Mouse (Mus musculus): ENCODE data around the gene Dnajb13.
A peak's percentile ranks its signal among the peaks of the same experiment; 100 is the strongest.

Gene Dnajb13

DNA sequence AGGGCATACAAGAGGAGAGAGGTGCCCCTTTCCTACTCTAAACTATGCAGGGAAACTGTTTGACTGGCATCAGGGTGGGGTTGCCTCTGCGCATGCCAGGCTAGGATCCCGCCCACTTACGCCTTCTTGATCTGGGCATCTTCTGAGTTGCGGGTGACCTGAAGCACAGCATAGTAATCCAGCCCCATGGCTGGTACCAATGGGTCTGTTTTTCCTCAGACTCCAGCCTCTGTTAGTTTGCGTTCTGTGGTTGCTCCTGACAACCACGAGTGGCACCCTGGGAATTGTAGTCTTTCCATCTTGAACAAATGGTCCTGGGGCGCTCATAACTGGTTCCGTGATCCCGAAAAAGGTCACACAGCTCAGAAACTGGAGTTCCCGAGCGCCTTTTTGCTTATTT is at the start of gene Dnajb13:
Gene Dnajb13 (minus strand): TSS at position 388 of the 400 bp plus-strand sequence.
- no peak for DNase-seq (ENCODE audit: low read depth, low spot score)

DNA sequence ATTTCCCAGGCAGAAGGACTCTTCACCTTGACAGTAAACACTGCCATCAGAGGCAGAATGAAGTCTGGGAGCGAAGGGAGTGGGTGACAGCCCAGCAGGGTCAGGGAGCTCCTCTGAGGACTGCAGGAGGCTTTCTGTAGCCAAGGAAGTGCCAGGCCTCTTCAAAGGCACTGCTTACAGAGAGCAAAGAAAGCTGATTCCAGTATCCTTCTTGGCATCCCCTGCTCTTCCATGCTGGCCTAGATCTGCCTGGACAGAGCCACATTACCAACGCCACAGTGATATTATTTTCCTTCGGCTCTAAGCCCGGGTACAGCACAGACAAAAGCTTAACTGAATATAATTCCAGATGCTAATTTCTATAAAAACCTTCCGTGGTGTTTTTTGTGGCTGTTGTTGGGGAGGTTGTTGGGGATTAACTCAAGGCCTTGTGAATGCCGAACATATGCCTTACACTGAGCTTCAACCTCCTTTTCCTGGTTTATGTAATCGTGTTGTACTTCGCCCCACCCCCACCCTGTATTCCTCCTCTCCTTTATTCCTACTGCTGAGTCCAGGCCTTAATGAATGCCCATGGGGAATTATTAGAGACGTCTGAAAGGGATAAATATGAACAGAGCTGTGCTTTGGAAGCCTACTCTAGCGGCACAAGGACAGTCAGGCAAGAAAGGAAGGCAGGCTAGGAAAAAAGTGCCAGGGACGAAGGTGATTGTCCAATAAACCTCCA is 47.3 kb upstream of the Dnajb13 start:
- DNase-seq (ENCODE audit: low read depth, low spot score) = no peak

DNA sequence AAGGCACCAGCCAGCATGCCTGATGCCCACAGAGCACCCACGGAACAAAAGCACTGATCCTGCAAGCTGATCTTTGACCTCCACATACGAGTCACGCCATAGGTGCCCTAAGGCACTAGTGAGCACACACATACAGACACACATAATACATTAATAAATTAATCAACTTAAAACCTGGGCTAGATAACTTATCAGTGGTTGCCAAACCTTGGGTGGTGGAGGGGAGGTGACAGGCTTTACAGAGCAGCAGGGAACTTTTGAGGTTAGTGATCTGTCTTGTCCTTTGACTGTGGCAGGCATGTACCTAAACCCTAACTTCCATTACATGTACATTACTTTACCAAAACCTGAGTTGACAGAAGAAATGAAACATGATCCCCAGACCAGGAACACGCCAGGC is 44.6 kb upstream of the Dnajb13 start:
- DNase-seq (ENCODE audit: low read depth, low spot score) = no peak

DNA sequence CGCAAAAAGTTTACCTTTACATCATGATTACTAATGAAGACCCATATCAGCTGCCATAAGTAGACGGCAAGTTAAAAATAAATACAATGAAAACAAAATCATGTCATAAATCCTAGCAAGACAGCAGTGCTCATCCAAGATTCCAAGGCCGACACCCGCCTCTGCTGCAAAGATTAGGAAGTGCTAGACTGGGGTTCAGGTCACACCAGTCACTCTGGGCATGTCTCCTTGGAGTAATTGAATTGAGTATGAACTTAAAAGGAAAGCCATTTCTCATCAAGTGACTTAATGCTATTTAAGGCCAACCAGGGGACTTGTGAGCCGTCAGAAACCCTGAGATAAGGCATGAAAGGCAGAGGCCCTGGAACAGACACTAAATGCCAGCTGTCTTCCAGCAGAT is 42.5 kb upstream of the Dnajb13 start:
- no peak for DNase-seq (ENCODE audit: low read depth, low spot score)

DNA sequence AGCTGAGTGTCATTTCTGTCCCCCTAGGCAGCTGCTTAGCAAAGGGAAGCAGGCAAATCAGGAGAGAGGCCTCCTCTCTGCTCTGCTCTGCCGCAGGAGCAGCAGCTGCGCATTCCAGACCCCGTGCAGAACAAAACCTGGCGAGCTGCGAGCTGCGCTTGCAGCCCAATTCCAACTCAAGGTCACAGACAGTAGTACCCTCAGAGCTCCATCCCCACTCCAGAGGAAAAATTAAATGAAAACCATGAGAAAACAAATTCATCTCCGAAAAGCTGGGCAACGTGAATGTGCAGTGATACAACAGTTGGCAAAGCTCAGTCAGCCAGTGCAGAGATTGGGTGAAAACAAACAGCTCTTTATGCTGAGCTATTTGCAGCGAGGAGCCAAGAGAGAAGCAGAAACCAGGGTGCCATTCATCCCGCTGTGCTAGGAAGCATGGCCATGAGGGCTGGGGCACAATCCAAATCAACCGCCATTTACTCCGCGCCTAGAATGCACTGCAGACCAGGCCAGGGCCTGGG is 40.7 kb upstream of the Dnajb13 start:
- DNase-seq (ENCODE audit: low read depth, low spot score) = no peak

DNA sequence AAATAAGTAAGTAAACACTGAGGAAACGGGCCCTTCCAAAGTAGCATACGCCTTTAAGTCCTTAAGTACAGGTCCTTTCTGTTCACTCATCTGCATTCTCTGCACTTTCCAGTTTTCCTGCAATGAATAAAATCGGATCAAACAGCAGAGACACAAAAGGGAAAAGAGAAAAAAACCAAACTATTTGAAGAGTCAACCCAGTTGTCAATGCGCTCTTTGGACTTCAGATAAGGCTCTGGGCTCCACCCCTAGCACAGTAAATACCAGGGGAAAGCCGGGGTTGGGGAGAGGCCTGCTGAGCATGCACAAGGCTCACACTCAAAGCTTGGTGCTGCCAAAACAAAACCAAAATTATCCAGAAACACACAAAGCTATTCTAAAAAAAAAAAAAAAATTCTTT is 40.2 kb upstream of the Dnajb13 start:
- DNase-seq (ENCODE audit: low read depth, low spot score) = no peak

DNA sequence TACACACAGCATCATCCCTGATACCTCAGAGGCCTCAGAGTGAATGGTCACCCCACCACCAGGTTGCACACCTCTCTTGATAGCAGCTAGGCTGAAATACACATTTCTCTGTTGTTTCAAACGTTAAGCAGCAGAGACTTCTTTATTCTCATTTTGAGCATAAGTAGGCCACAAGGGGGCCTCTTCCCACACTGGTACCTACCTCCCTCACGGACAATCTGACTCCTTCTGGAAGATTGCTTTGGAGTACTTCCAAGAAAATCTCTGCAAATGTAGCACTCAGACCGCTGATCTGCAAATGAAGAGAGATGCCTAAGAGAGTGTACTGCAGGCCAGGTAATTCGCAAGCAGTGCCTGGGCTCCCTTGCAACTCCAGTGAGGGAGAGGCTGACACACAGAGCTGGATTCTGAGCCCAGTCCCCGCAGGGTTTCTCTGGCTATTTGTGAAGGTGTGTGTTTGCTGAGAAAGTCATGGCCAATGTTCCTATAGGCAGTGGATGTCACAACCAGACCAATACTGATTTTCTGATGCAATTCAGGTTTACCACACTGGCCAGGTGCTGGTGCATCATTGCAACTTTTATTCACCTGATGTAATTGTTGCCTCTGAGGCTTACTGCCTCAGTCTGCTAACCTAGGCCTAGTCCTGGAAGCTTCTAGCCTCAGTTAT is 35.7 kb upstream of the Dnajb13 start:
- DNase-seq (ENCODE audit: low read depth, low spot score) = peak; percentile 52

DNA sequence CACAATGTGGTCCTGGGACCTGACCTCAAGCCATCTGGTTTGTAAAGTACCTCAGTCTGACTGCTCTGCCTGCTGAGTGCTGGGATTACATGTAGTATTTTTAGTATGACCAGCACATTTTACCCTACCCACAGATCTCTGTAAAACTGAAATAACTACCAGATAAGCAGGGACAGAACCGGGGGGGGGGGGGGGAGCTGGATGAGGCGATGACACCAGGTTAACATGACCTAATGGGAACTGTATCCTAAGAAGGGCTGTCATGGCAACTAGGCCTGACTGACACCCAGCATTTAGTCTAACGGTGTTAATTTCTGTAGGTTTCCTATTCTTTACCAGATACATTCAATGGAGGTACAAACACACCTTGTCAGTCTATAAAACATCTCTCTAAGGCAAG is 35.0 kb upstream of the Dnajb13 start:
- DNase-seq (ENCODE audit: low read depth, low spot score) = no peak

DNA sequence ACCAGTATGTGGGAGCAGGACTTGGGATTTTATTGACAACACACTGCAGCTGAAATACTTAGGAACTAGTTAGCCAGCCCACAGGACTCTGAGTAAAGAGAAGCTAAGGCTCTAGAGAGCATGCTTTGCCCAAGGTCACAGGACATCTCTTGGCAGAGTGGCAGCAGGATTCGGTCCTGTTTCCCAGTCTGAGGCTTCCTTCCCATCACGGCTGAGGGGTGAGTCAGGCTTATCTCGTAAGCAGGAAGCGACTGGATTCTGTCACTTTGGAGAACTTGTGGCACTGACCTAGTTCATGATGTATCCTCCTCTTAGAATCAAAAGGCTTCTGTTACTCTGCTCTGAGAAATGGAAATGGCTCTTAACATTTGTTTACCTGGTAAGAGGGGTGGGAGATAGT is 32.9 kb upstream of the Dnajb13 start:
- DNase-seq (ENCODE audit: low read depth, low spot score) = no peak

DNA sequence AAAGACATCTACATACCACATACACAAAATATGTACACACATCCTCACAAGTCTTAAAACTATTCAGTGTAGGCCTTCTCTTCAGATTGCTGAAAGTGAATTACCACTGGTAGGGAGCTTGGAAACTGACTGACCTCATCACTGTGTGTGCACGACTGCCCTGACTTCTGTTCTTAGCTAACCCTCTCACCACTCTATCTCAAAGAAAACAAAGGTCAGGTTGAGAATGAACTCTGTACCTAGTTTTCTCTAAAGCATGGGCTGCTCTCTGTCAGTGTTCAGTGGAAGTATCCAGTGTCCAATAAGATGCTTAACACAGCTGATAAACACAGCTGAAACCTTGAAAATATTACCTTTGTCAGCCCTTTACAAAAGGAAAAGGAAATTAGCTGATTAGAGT is 29.7 kb upstream of the Dnajb13 start:
- DNase-seq (ENCODE audit: low read depth, low spot score) = no peak

DNA sequence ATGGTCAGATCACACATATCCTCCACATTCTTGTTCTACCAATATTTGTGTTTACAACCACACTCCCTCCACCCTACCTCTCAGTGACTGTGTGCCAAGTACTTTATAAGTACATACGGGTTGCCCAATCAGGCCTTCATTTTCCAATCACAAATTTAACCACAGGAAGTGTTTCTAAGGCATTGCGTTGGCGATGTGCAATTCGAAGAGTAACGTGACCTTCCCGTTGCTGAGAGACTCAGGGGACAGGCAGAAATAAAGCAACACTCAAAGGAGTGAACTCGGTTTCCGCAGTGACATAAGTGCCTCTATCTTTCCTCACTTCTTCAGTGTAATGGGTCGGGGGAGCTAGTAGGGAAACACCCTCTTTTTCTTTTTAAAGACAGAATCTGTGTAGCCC is 24.8 kb upstream of the Dnajb13 start:
- no peak for DNase-seq (ENCODE audit: low read depth, low spot score)

DNA sequence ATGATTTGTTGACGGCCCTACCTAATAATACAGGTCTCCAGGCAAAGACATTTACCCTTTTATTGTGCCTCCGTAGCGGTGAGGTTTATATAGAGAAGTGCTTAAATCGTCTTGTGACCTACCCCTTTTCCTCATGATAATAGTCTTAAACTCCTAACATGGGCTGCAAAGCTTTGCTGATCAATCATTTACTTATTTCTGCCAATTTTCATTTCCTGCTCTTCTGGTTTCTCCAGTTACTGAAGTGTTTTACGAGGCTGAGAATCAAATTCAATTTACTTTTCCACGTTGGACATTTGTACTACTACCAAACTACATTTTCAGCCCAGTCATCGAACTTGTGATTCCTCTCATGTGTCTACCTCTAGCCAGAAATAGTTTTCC is 22.8 kb upstream of the Dnajb13 start:
- no peak for DNase-seq (ENCODE audit: low read depth, low spot score)

DNA sequence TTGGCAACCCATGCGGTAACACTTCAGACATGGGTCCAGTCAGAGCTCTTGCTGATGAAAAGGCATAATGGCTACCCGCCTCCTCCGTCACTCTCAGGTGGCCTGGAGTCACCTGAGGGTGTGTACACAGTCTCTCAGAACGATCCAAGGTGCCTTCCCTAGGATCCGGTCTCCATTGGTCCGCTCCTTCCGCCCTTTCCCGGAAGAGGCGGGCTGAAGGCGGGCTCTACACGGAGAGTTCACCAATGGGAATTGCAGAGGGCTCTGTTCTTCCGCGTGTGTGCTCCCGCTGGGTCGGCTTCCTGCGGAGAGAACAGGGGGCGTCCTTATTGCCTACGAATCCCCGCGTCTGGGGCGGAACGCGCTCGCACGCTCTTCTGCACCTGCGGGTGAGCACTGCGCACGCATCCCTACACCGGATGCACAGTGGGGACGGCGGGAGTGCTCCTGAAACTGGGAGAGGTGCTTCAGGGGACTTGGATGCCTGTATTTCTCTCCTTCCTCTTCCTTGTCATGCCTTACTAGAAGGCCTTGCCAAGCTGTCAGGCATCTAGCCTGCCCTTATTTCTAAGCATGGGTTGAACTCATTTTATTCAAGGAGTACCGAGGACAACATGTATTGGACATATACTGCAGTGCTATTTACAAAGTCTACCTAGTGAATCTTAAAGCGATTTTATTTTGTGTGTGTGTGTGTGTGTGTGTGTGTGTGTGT is 22.2 kb upstream of the Dnajb13 start, which contains the start of gene Coa4:
Gene Coa4 (plus strand): TSS at position 268 of the 715 bp plus-strand sequence.
- DNase-seq (ENCODE audit: low read depth, low spot score) = peak; percentile 91

DNA sequence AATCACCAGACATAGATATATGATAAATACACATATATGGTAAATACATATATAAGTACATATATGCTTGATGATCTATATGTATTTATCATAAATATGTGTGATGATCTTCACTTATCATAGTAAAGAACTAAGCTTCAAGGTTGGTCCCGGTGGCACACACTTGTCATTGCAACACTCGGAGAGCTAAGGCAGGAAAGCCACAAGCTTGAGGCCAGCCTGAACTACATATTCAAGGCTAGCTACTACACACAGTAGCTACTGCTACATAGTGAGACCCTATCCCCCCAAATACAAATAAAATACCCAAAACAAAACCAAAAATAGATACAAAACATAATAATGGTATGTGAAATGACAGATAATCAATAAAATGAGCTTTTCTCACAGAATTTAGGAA is 21.1 kb upstream of the Dnajb13 start:
- DNase-seq (ENCODE audit: low read depth, low spot score) = no peak

DNA sequence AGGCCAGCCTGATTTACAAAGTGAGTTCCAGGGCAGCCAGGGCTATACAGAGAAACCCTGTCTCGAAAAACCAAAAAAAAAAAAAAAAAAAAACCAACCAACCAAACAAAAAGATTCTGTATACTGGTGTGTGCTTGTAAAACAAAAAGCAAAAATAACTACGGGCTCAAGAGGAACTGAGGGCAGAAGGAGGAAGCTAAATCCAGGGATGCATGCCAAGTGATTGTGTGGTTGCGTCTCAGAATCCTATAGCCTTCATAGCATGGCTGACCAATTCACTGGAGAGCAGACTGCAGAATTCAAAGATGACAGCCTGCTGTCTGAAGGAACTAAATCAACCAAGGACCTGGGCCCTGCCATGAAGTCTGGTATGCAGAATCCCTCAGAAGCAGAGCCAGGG is 19.5 kb upstream of the Dnajb13 start:
- no peak for DNase-seq (ENCODE audit: low read depth, low spot score)

DNA sequence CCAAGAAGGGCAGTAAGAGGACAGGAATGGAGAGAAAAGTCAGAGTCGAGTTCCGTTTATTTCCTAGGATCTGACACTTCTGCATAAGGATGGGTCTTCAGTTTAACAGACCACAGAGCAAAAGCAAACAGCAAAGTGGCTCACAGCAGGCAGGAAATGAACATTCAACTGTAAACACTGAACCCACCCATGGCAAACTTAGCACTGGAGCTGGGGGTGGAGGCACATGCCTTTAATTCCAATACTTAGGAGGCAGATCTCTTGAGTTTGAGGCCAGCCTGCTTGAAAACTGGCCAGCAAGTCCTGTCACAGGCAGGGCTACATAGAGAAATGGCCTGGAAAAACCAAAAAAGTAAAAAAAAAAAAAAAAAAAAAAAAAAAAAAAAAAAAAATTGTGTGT is 18.7 kb upstream of the Dnajb13 start:
- DNase-seq (ENCODE audit: low read depth, low spot score) = no peak

DNA sequence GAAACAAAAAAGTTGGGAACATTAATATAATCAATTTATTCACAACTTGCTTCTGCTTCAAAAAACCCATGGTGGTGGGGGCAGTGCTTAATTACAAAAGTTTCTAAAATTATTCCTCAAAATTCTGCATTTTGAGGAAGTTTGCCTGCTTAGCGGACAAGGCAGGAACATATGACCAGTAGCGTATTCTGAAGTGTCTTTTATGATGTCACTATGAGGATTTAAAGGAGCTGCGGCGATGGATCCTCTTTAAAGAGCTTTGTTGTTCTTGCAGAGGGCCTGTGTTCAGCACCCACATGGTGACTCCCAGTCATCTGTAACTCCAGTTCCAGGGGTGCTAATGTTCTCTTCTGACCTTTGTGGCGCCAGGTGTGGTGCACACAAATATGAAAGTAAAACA is 16.0 kb upstream of the Dnajb13 start:
- DNase-seq (ENCODE audit: low read depth, low spot score) = no peak

DNA sequence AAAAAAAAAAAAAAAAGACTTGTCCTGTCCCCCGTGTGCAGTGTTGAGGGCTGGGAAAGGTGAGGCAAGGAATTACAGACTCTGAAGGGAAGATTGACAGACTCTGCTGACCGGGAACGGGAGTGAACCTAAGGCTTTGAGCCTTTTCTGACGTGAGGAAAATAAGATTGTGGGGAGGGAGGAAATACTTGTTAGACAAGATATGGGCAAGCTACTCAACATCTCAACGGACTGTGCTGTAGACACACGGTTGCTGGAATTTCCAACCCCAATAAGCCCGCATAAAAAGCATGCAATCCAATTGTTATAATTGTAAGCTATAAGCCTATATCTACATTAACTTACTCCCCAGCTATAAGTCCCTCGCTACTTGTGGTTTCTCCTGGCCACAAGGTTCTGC is 9.9 kb upstream of the Dnajb13 start:
- no peak for DNase-seq (ENCODE audit: low read depth, low spot score)

DNA sequence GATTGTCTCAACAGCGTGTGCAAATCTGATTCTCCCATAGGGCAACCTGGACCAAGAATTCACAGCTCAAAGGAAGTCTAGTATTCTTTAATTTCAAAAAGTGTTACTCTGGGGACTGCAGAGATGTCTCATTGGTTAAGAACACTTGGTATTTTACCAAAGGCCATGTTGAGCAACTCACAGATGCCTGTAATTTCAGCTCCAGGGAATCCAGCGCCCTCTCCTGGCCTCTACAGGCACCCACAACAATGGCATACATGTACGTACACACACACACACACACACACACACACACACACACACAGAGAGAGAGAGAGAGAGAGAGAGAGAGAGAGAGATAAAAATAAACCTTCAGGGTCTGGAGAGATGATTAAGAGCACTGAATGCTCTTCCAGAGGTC is 7.5 kb upstream of the Dnajb13 start:
- no peak for DNase-seq (ENCODE audit: low read depth, low spot score)

DNA sequence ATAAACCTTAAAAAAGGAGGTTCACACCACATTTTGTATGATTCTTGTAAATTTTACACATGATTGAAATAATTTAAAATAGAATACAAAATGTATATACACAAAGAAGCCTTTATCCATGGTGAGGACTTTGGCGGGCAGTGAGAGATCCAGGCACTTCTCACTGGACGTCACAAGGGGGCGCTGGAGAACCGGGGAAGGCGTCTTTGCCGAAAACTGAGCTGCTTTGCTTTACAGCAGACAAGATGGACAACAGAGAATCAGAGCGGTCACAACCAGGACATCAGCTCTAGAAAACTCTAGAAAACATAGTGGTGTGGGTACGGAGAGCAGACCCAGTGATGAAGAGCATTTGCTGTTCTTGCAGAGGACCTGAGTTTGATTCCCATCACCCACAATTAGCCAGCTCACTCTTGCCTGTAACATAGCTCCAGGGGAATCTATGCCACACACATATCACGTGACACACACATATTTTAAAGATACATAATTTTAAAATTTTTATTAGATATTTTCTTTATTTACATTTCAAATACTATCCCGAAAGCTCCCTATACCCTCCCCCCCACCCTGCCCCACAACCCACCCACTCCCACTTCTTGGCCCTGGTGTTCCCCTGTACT is 6.0 kb upstream of the Dnajb13 start:
- peak; percentile 80 for DNase-seq (ENCODE audit: low read depth, low spot score)

DNA sequence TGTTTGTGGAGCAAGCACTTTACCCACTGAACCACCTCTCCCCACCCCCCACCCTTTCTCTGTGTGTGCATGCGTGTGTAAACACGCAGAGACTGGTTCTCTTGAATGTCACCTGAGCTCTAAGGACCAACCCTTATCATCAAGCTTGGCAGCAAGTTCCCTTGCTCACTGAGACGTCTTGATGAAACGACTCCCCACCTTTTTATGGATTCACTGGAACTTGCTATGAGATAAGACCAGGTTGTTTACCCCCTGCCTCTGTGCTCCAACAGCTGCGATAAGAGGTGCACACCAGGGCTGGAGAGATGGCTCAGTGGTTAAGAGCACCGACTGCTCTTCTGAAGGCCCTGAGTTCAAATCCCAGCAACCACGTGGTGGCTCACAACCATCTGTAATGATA is 5.4 kb upstream of the Dnajb13 start:
- no peak for DNase-seq (ENCODE audit: low read depth, low spot score)

DNA sequence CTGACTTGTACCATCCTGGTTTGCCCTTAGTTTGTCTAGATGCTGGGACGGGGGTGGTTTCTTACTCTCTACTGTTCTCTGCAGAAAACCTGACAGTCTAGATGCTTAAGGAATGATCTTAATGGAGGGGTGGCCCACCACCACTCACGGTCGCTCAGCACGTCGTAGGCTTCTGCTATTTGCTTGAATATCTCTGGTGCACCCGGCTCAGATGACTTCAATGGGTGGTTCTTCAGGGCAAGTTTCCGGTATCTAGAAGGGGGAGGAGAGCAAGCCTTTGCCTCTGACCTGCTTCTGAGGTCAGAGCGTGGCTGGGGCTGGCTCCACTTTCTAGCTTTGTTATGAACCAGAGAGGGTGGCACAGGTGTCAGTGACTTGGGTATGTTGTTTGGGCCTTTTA is 3.2 kb downstream of the Dnajb13 start:
- DNase-seq (ENCODE audit: low read depth, low spot score) = no peak

Measured in 3T3-L1 (cell line).